Mouse (Mus musculus): ENCODE data around the gene Dmrtc1c1. TPM values are rescaled to one million over a fixed set of nuclear protein-coding genes. Genes with fewer than 3 reads are reported as not detected.
"Not testable (repeated sequence)": the region's sequence is repeated elsewhere in the genome, so short reads cannot be mapped to it uniquely, and the experiment has no call there.

Gene Dmrtc1c1
- not detected for total RNA-seq (2021)

DNA sequence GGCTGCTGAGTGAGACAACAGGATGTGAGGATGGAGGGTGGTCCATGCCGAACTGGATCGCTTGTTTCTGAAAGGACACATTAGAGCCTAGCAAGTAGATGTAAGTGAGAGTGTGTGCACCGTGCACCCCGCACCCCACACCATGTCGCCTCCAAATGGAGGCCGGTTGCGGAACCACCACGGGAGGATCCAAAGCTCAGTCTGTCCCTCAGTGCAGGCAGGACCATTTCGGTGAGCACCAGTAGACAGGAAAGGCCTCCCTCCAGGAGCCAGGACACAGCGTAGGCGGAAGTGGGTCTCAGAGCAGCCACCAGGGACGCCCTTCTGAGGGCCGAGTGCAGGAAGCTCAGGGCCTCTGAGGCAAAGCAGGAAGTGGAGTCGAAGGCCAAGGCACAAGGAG, at the start of gene Dmrtc1c1:
Gene Dmrtc1c1, plus strand, starts transcription at position 301 of the 400 bp plus-strand sequence.
- DNase-seq (ENCODE audit: extremely low spot score in 1 of 2, low spot score in 2 of 2); intact Hi-C loops (cut with DNase I): not testable (repeated sequence)

GRCm38 (mm10) chrX:102765878-102766277, 36.9 kb upstream of the Dmrtc1c1 start:
- intact Hi-C loops (cut with DNase I) = no loop called here
- no peak for DNase-seq (ENCODE audit: extremely low spot score in 1 of 2, low spot score in 2 of 2)

DNA sequence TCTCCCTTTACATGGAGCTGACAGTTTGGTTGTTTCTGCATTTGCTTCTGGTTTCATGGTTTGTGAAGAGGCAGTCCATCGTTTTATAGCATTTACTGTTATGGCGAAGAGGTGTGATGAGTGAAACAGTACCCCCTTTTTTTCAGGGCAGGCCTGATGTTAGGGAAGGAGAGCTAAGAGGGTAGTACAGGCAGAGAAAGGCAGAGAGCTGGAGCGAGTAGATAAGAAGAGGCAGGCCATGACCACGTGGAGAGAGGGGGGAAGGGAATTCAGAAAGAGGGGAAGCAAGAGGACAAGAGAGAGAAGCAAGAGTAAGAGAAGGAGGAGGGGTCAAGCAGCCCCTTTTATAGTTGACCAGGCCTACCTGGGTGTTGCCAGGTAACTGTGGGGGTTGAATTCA, 9.5 kb downstream of the Dmrtc1c1 start:
- DNase-seq (ENCODE audit: extremely low spot score in 1 of 2, low spot score in 2 of 2) = no peak
- intact Hi-C loops (cut with DNase I) = no loop called here

DNA sequence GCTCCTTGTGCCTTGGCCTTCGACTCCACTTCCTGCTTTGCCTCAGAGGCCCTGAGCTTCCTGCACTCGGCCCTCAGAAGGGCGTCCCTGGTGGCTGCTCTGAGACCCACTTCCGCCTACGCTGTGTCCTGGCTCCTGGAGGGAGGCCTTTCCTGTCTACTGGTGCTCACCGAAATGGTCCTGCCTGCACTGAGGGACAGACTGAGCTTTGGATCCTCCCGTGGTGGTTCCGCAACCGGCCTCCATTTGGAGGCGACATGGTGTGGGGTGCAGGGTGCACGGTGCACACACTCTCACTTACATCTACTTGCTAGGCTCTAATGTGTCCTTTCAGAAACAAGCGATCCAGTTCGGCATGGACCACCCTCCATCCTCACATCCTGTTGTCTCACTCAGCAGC, 51.8 kb downstream of the Dmrtc1c1 start, which contains the start of gene Dmrtc1c2:
Gene Dmrtc1c2, minus strand, starts transcription at position 101 of the 400 bp plus-strand sequence.
- intact Hi-C loops (cut with DNase I); DNase-seq (ENCODE audit: extremely low spot score in 1 of 2, low spot score in 2 of 2): not testable (repeated sequence)

Other genes starting within 250 kb of the Dmrtc1c1 start
- gene Phka1, start 158.7 kb upstream of the Dmrtc1c1 start, total RNA-seq (2021) = 10 to 100 TPM; 14.9 to 16.3 TPM
- not detected for gene Gm3880, start 116.0 kb upstream of the Dmrtc1c1 start, total RNA-seq (2021)
- gene Gm9112, start 95.3 kb upstream of the Dmrtc1c1 start, total RNA-seq (2021) = not detected
- gene Dmrtc1b, start 95.1 kb upstream of the Dmrtc1c1 start, total RNA-seq (2021) = not detected
- not detected for gene Dmrtc1c2, start 51.7 kb downstream of the Dmrtc1c1 start, total RNA-seq (2021)
- gene 1700031F05Rik, start 65.0 kb downstream of the Dmrtc1c1 start, total RNA-seq (2021) = not detected
- gene Dmrtc1a, start 105.7 kb downstream of the Dmrtc1c1 start, total RNA-seq (2021) = 1 to 10 TPM; 1.4 to 1.9 TPM
- not detected for gene 1700011M02Rik, start 105.9 kb downstream of the Dmrtc1c1 start, total RNA-seq (2021)
- not detected for gene 1700018G05Rik, start 125.4 kb downstream of the Dmrtc1c1 start, total RNA-seq (2021)